Mouse (Mus musculus) ZHBTc4 (cell line): ENCODE measurements around the gene 2210408I21Rik.
"Not testable (repeated sequence)": the region's sequence is repeated elsewhere in the genome, so short reads cannot be mapped to it uniquely, and the experiment has no call there.

Source experiments
- DNase-seq: peaks from one replicate; pipeline ENCODE4 v3.0.0-alpha.2; 2011; ENCODE audit warnings: low read depth, low spot score

2210408I21Rik gene

DNA sequence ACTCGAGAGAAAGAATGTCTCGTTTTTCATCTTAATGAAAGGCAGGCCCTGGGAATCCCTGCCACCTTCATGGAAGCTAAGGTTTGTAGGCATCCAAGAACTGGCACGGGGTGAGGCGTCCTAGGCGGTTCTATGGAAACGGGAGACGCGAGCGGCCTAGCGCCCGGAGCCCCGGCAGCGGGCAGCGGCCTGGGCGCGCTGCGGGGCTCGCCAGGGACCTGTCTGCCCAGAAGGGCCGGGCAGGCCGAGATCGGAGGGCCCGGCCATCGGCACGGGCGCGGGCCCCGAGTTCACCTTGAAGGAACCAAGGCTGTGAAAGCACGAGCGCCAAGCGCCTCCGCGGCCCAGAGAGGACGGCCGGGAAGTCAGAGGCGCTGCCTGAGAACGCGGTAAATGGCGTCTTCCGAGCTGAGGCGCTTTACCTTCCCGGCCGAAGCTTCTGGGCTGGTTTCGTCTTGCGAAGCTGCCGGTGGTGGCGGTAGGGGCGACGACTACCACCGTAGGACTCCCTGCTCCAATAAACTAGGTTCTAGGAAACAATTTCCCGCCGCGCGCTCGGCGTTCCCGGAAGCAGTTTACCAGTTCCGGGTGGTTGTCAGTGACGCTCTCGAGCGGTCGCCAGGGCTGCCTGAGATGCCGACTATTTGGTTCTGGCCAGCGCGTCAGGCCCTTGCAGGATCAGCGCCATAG, at the start of gene 2210408I21Rik, which contains the start of gene Slf1:
TSS of gene 2210408I21Rik (plus strand) at position 610 of the 690 bp plus-strand sequence.
TSS of gene Slf1 (minus strand) at position 543 of the 690 bp plus-strand sequence.
- peak; percentile 94 for DNase-seq

DNA sequence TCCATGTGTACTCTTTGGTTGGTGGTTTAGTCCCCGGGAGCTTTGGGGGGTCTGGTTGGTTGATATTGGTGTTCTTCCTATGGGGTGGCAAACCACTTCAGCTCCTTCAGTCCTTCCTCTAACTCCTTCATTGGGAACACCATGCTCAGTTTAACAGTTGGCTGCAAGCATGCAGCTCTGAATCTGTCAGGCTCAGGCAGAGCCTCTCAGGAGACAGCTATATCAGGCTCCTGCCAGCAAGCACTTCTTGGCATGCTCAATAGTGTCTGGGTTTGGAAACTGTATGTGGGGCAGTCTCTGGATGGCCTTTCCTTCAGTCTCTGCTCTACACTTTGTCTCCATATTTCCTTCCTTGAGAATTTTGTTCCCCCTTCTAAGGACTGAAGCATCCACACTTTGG, 42.5 kb upstream of the 2210408I21Rik start:
- not testable (repeated sequence) for DNase-seq

DNA sequence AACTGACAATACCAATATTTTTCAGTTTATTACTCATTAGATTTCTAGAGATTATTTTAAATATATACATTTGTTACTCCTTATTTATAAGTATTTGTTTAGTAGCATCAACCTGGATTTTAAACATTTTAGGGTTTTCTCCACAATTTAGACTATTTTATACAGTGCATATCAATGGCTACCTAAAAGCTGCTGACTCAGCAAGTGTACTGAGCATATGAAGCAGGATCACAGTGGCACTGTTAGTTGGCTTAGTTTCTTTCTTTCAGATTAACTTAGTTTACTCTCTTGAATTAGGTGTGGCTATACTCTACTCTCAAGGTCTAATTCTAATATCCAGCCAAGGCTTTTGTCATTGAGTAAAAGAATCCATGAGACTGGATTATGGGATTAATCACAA, 27.6 kb upstream of the 2210408I21Rik start:
- DNase-seq = no peak

DNA sequence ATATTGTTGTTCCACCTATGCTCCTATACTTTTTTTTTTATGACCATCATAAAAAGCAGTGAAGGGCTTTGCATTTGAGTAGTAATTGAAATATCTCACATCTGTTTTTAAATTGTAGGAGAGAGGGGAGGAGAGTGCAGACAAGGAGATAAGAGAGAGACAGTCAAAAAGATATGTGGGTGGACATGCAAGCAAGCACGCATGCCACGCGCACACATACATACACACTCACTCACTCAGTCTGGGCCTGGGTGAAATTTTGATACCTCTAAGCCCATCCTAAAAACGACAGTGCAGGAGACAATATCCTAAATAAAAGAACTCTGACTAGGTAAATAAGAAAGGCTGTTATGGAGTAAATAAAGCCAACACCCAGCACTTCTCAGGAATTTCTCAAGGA, 16.6 kb upstream of the 2210408I21Rik start:
- no peak for DNase-seq

DNA sequence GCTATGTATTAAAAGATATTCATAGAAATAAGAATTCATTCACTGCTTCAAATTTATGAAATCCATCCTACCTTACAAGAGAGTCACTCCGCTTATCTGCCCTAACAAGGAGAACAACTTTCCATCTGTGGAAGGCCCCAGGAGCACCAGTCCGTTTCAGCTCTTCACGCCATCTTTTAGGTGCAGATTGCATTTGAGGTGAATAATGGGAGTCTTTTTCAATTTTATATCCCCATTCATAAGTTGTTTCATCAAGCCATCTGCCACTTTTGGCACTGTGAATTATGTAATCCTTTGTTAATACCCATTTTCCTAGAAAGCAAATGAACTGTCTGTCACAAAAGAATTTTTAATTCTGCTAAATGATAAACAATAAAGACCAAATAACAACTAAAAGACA, 10.2 kb upstream of the 2210408I21Rik start:
- no peak for DNase-seq

DNA sequence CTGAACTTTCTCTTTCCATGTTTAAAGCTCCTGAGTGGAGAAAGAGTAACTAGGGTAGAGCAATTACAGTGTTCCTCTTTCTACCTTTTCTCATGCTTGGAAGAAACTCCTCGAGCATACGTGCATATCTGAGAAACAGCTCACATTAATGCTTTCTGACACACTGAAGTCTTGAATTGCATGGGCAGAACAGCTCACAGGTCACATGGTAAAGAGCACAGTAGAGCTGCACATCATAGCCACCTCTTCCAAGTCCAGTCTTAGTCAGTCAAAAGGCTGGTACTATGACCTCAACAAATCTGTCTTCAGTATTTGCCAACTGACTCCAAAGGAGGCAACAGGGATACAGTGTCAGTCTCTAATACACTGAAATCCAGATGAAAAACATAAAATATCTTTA, 7.1 kb upstream of the 2210408I21Rik start:
- DNase-seq = no peak

DNA sequence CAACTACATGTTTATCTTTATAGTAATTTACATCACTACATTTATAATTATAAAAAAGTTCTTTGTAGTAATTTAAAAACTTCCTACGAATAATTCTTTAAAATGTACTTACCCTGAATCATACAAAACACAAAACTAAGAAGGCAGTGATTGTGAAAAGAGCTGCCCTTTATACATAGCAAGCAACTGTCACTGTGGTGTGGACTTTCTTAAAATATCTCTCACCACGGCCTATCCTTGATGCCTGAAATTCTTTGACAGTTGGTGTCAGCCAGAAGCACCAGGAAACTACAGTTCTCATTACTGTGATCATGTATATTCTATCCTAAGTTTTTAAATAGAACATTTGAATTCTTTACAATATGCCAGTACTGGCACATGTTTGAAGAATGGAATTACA, 4.2 kb upstream of the 2210408I21Rik start:
- DNase-seq = no peak

DNA sequence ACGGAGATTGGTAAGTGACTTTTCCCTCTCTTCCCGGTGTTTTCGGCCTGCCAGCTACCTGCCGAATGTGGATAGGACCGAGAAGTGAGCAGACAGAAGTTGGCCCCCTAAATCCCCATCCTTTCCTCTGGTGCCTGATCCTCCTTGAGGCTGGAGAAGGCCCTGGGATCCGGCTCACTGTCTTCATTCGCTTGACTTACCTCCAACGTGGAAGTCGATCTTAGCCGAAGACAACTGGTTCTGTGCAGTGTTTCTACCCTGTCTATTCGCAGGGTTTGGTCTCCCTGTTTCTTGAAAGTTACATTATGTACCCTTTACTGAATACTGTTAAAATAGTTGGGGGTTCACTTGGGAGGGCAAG, 261 bp downstream of the 2210408I21Rik start:
- no peak for DNase-seq

DNA sequence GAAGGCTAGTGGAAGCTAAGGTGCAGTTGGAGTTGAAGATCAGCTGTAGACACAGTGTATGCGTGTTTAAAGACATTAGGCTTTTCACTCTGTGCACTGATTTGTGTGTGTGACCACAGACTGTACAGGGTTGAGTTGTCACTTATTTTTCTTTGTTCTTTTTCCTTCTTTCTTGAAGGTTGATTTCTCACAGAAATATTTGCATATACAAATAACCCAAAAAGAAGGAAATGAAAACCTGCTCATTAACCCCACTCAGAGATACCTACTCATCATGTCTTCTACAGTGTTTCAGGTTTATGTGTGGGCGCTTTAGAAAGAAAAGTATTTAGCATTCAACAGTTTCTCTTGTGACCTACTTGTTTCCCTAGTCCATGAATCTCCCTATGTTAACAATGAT, 5.5 kb downstream of the 2210408I21Rik start:
- no peak for DNase-seq

DNA sequence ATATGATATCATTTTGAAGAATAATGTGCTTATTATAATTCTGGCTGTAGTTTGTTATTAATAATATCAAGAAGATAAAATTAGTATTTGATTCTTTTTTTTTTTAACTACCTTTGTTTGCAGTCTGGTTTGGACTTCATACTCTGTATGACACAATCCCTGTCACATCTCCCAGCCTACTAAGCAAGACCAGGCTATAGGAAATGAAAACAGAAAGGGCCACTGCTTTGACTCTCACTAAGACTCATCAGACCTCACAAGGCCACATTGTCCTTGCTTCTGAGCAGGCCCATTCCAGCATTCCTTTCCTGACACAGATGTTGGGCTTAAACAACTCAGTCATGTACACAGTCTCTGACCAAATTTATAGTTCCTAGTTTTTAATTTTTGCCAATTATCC, 42.6 kb downstream of the 2210408I21Rik start:
- DNase-seq = no peak

DNA sequence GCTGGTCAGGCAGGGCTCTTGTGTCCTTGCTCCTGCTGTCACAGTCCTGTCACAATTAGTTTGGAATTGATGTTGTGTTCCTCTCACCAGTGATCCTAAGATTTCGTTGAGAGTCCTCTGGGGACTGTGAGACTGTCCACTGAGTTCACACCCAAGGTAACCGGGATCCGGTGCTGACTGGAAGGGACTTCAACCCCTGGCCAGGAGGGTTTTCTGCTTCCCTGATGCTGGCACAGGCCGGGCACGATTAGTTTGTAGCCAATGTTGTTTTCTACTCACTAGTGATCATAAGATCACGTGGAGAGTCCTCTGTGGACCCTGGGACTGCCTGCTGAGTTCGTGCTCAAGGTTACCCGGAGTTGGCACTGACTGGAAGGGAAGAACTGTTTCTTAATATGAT, 55.3 kb downstream of the 2210408I21Rik start:
- no peak for DNase-seq

DNA sequence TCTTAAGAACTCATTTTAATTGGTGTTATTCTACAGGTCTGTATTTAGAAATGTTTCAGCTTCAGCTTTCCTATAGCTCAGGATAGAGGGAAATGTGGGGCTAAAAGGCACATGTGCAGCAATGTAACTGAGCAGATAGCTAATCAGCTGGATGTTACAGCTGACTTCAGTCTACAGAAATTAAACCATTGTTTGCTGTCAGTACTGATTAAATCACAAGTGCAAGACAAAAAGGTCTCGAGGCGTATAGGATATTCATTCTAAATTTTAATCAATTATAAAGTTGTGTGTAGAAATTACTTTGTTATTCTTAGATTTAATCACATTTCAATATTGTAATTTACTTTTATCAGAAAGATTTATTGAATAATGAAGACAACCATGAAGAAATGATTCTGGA, 56.9 kb downstream of the 2210408I21Rik start:
- no peak for DNase-seq

DNA sequence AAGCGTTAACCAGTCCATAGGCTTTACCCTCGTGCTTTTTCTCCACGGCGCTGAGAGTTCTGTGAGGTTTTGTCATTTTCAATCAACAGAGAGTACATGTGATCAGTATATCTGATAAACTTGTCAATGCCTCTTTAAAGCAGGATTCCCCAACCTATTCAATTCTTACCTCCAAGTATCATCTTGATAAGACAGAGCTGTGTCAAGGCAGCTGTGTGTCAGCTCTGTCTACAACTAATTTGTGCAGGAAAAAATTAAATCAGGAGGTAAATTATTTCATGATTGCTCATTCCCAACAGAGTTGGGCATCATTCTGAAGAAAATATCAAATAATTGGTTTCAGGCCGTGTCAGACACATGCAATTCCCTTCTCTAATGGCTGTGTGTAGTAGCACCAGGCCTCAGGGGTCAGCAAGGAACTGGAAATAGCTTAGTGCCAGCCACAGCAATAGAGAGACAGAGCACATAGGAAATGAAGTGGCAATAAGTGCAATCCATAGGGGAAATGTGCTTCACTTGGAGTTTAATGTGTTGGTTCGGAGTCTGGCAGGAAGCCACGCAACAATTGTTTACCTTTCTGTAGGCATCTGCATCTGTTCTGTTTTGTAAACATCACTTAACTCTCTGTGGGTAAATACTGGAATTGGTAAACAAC, 73.6 kb downstream of the 2210408I21Rik start:
- DNase-seq = no peak

DNA sequence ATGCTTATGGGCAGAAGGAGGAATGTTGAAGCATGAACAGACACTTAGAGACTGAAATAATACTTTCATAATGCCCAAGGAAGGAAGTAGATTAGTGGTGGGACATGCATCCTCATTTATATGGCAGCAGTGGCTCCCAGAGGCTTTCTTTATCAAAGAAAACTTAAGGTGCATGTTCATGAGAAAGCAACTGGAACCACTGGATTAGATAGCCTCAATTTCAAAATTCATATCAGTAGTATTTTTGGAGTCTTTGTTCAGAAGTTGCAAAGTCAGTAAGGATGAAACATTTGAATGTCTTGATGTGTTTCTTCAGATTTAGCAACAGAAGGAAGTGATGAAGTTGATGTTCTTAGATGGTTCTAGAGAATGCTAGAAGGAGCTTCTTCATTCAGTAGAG, 77.9 kb downstream of the 2210408I21Rik start:
- no peak for DNase-seq

DNA sequence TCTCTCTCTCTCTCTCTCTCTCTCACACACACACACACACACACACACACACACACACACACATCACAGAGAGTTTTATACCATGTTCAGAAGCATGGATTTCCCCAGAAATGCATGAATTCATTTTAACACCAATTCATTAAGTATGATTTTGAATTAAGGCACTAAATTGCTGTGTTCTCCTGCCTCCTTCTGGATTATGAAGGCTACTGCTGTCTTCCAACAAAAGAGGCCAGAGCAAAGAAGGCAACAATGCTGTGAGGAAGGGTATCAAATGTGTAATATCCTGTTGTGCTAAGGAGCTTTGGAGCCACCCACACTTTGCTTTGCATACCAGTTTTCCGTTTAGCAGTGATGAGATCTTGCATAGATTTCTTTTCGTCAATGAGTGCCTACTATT, 80.1 kb downstream of the 2210408I21Rik start:
- no peak for DNase-seq

DNA sequence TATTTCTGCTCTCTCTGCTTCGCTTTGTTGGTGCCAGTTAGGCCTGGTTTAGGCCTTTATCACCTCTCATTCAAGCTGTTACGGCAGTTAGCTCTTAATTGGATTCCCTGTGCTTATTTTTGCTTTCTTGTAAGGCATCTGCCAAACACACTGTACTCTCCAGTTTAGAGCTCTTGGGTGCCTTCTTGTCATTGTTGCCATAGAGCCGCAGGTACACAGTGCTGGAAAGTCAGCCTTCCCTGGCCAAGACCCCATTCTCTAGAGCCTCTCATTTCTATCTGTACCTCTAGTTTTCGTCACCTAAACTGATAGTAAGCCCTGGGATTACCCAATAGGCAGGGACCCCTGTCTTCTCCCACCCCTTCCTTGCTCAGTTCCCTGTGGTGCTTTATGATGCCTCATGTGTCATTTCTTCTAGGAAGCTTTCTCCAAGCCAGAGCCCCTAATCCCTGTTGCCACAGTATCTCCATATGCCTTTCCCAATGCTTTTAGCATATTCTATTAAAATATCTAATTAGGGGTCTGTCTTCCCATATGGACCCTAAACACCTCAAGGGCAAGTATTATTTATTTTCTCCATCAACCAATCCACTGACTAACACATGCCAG, 82.4 kb downstream of the 2210408I21Rik start:
- DNase-seq = no peak

DNA sequence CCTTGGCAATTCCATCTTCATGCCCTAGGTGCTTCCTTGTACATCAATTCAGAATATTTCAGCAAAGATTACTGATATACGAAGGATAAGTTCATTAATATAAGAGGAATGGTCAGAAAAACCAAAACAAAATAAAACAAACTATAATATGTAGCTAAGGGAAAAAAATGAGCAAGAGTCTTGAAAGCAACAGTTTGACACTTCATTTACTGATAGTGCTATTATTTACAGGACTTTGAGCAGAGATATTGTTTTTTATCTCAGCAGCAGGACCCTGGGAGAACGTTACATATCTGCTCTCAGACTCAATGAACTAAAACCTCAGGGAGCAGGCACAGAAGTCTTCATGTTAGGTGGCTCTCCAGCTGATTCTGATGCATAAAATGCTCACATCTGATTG, 85.7 kb downstream of the 2210408I21Rik start:
- DNase-seq = no peak

DNA sequence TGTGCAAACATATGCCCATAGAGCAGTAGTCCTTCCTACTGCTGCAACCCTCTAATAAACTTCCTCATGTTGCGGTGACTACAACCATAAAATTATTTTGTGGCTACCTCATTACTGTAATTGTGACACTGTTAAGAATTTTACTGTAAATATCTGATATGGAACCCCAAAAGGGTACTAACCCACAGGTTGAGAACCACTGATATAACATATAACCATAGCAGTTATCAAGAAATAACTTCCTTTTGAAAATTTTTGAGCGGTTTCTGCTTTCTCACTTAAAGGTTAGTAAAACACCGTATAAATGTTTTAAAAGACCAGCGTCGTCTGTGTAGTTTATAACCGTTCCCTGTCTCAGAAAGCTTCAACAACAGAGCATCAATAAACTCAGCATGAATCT, 121.2 kb downstream of the 2210408I21Rik start:
- no peak for DNase-seq

DNA sequence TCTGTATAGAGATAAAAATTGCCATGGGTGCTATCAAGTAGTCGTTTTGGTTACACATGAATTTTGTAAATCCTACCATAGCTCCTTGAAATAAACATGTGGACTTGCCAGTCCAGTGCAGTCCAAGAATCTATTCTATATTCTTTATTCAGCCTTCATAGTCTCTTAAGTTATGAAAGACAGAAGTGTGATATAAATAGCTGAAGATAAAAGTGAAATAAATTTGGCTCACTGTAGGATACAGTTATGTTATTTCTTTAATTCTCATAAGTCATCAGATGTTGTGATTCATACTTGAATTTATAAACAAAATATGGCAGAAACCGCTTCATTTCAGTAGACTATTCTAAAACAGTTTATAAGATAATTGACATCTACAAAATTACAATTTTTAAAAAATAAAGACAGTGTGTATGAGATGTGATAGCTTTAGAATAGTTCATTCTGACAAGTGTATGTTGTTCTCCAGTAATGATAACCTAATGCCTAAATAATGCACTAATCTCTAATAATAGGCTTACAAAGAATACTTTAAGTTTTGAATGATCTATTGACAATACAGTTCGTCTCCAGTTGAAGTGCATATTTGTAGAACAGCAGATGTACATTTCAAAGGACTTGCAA, 127.5 kb downstream of the 2210408I21Rik start:
- DNase-seq = no peak

DNA sequence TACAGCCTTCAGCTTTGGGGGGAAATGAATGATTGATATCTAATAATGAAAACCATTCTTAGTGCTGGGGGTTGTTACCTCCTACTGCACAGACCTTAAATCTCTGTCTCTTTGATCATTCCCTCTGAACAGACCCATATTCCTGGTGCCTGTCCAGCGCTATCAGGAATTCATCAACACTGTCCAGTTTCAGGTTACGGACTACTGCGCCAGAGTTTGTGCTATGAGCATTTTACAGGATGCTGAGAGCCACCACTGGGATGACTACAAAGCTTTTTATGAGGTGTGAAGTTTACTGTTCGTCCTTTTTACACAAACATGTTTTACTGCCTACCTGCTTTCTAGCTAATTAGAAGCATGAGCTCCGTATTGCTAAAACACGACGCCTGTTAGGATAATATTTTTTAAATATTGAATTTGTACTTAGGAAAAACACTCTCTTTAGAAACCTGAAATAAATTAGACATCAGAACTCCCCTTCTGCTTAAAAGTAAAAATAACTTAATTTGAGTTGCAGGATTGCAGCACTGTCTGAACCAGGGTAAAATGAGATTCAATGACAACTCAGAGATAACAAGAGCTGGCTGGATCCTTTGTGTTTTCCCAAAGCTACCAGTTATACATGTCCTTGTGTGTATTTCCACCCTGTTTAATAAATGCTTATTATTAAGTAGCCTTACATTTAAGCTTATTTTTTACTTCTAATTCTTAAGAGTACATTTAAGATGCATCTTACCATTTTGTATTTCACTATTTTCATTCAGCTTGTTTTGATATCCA, 128.2 kb downstream of the 2210408I21Rik start:
- no peak for DNase-seq

DNA sequence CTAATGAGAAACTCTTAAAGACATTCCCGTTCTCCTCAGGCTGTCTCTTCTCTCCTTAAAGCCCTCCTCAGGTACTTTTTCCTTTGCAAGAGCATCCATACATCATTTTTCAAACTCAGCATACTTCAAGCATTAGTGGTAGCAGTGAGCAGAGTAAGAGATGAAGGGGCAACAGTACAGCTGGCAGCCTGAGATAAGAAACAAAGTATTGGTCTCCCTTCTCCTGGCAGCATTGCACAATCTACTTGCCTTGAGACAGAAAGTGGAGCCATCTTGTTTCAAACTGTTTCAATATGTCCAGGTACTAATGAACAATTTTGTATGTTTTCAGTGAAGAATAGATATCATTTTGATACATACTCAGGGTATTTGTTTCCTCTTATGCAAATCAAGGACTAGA, 129.1 kb downstream of the 2210408I21Rik start:
- no peak for DNase-seq
